Mouse (Mus musculus): ENCODE measurements at regions not wholly inside any gene's neighbourhood (a gene's known extent, or its start where the extent isn't known, plus 50 kb on each side); places are given as distances from the start of the nearest gene placed in this dataset.

DNA sequence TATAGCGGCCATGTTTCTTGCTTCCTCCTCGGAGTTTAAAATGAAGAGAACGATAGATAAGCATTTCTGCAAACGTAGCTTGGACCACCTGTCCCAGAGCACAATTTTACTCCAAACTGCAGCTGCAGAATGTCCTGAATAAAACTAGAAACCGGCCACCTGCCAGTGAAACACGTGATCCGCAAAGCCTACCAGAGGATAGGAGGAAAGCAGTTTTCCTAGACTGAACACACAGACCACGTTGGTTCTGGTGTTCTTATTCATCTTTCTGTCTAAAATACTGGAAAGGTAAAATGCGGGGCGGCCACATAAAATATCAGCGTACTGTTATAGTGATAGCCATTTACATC, 80.4 kb downstream of the Arrdc3 start:
- Histone ChIP-seq H3K4me1 (ENCODE audit: insufficient read depth) (no peaks in the 10 kb centered on the region), H3K36me3 (ENCODE audit: insufficient read depth) (no peaks in the 10 kb centered on the region), H3K4me3 (ENCODE audit: low read depth, low read length) (peak overlapping the region; percentile 41), H3K9me3 (ENCODE audit: low read depth, low read length) (no peaks in the 10 kb centered on the region), H3K27me3 (ENCODE audit: insufficient read depth, low read length) (no peaks in the 10 kb centered on the region), H3K27ac (ENCODE audit: low read depth) (peak overlapping the region; percentile 90; the same call in 1 of the 2 replicates), H3K4me2 (peak overlapping the region; percentile 77), H3K9ac (peak overlapping the region; percentile 61; the same call in 1 of the 2 replicates)
- ATAC-seq (ENCODE audit: insufficient read depth) (no peak; the same call in 1 of the 2 replicates), DNase-seq (no peak)
- TF ChIP-seq CTCF (IDR thresholded peaks at IDR 0.05; ENCODE audit: low read depth) = no peak
- 52% methylated on average over 11 of the region's 11 CpGs for WGBS

DNA sequence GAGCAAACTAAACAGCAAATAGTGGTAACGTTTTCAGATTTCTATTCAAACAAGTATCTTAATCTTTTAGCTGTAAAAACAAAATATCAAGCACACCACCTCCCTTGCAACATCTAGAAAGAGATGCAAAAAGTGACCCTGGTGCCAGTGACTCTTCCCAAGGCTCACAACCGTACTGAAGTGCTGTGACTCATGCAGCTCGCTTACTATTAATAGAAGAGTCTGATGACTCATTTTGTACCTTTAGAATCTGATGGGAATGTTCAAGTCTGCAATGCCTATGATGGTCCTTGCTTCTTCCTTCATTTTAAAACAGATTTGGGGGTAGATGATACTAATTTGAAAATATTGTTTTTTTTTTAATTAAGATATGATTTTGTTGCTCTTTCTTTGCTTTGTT, 88.5 kb downstream of the Arrdc3 start:
- ATAC-seq (ENCODE audit: insufficient read depth) = no peak
- WGBS = 63% methylated on average over 3 of the region's 3 CpGs

DNA sequence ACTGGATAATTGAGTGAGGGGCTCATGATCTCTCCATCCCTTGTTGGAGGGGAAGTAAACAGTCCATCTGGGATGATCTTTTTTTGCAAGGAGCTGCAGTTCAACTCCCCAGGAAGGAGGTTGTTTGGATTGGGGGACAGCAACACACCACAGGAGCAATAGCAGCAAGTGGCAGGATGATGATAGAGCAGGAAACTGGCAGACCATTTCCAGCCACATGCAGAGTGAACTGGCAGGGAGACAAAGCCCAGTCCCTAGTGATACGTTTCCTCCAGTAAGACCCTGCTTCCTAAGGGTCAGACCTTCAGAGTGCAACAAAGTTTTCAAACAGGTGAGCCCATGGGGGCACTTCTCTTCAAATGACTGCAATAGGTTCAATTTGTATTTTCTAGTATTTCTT, 91.2 kb downstream of the Arrdc3 start:
- no peaks in the 10 kb centered on the region for H3K27me3 ChIP-seq (ENCODE audit: insufficient read depth, low read length)
- H3K9ac ChIP-seq = no peak overlapping the region
- H3K36me3 ChIP-seq (ENCODE audit: insufficient read depth) = no peaks in the 10 kb centered on the region
- no peaks in the 10 kb centered on the region for H3K9me3 ChIP-seq (ENCODE audit: low read depth, low read length)
- ATAC-seq (ENCODE audit: insufficient read depth) = no peak
- H3K4me1 ChIP-seq (ENCODE audit: insufficient read depth) = no peaks in the 10 kb centered on the region
- no peak for TF ChIP-seq CTCF (IDR thresholded peaks at IDR 0.05; ENCODE audit: low read depth)
- H3K4me2 ChIP-seq = no peak overlapping the region
- no peak overlapping the region for H3K27ac ChIP-seq (ENCODE audit: low read depth)
- no peak overlapping the region for H3K4me3 ChIP-seq (ENCODE audit: low read depth, low read length)
- no peak for DNase-seq
- 41% methylated on average over 1 of the region's 1 CpGs for WGBS

More for the DNA sequence above, 88.5 kb downstream of the Arrdc3 start:
- H3K27ac ChIP-seq (ENCODE audit: low read depth) = no peak overlapping the region
- no peak overlapping the region for H3K9ac ChIP-seq
- H3K4me3 ChIP-seq (ENCODE audit: low read depth, low read length) = no peak overlapping the region
- no peaks in the 10 kb centered on the region for H3K27me3 ChIP-seq (ENCODE audit: insufficient read depth, low read length)
- H3K4me2 ChIP-seq = no peak overlapping the region
- no peak for TF ChIP-seq CTCF (IDR thresholded peaks at IDR 0.05; ENCODE audit: low read depth)
- H3K9me3 ChIP-seq (ENCODE audit: low read depth, low read length) = no peaks in the 10 kb centered on the region
- H3K4me1 ChIP-seq (ENCODE audit: insufficient read depth) = no peaks in the 10 kb centered on the region
- DNase-seq = no peak
- no peaks in the 10 kb centered on the region for H3K36me3 ChIP-seq (ENCODE audit: insufficient read depth)

DNA sequence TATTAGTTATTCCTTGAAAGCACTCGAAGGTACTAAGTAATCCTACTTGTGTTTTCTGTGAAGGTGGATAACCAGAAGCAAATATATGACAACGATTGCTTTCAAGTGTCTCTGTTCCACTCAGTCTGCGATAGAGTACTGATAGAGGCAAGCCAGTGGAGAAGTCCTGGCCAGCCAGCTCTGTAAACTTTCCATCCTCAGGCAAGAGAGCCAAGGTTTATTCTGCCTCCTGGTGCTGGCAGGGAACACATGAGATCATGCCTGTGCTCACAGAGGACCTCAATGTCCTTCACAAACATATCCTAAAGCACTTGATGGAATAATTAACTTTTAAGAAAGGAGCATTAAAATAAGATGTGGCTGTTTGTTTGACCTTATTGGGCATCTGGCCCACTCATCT, 94.1 kb downstream of the Arrdc3 start:
- Histone ChIP-seq H3K4me3 (ENCODE audit: low read depth, low read length) (no peak overlapping the region), H3K4me2 (no peak overlapping the region), H3K9me3 (ENCODE audit: low read depth, low read length) (no peaks in the 10 kb centered on the region), H3K4me1 (ENCODE audit: insufficient read depth) (no peaks in the 10 kb centered on the region), H3K9ac (no peak overlapping the region), H3K27me3 (ENCODE audit: insufficient read depth, low read length) (no peaks in the 10 kb centered on the region), H3K27ac (ENCODE audit: low read depth) (no peak overlapping the region), H3K36me3 (ENCODE audit: insufficient read depth) (no peaks in the 10 kb centered on the region)
- no peak for TF ChIP-seq CTCF (IDR thresholded peaks at IDR 0.05; ENCODE audit: low read depth)
- DNase-seq (no peak), ATAC-seq (ENCODE audit: insufficient read depth) (no peak)
- WGBS = 66% methylated on average over 3 of the region's 3 CpGs

DNA sequence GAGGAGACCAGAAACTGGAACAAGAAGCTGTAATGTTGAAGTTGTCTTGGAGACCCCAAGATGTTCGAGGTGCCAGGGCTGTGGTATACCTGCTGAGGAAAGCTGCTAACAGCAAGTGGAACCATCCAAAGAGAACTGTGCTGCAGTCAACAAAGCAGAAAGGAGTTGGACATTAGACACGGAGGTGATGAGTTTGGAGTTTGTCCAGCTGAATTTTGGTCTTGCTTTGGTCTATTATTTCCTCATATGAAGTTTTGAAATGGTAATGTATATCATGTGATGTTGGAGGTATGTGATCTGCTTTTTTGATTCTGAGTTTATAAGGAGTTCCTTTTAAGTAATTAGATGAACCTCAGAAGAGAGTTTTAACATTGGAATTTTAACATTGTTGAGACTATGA, 98.0 kb downstream of the Arrdc3 start:
- Histone ChIP-seq H3K27me3 (ENCODE audit: insufficient read depth, low read length) (no peaks in the 10 kb centered on the region), H3K36me3 (ENCODE audit: insufficient read depth) (no peaks in the 10 kb centered on the region), H3K27ac (ENCODE audit: low read depth) (no peak overlapping the region), H3K4me2 (no peak overlapping the region), H3K4me3 (ENCODE audit: low read depth, low read length) (no peak overlapping the region), H3K4me1 (ENCODE audit: insufficient read depth) (no peaks in the 10 kb centered on the region), H3K9me3 (ENCODE audit: low read depth, low read length) (no peaks in the 10 kb centered on the region), H3K9ac (no peak overlapping the region)
- DNase-seq = no peak
- TF ChIP-seq CTCF (IDR thresholded peaks at IDR 0.05; ENCODE audit: low read depth) = no peak
- 75% methylated on average over 2 of the region's 2 CpGs for WGBS
- ATAC-seq (ENCODE audit: insufficient read depth) = no peak

DNA sequence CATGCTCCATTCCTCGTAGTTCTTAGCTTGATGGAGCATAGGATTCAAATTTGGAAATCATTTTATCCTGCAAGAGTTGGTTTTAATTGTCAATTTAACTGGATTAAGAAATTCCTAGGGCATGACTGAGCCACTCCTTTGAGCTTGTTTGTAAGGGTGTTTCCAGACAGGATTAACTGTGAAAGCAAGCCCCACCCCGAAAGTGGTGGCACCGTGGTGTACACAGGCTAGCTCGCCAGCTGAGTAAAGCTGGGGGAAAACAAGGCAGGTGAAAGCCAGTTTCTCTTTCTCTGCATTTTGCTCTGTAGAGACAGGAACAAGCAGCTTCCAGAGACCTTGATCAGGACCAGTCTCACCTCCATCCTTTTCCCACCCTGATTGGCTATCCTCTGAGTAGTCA, 103.5 kb downstream of the Arrdc3 start:
- H3K4me3 ChIP-seq (ENCODE audit: low read depth, low read length) = no peak overlapping the region
- WGBS = 73% methylated on average over 4 of the region's 4 CpGs
- DNase-seq (no peak), ATAC-seq (ENCODE audit: insufficient read depth) (no peak; the same call in 1 of the 2 replicates)
- no peak overlapping the region for H3K9ac ChIP-seq
- no peak for TF ChIP-seq CTCF (IDR thresholded peaks at IDR 0.05; ENCODE audit: low read depth)
- no peaks in the 10 kb centered on the region for H3K4me1 ChIP-seq (ENCODE audit: insufficient read depth)
- H3K9me3 ChIP-seq (ENCODE audit: low read depth, low read length) = no peaks in the 10 kb centered on the region
- no peaks in the 10 kb centered on the region for H3K36me3 ChIP-seq (ENCODE audit: insufficient read depth)
- H3K4me2 ChIP-seq = no peak overlapping the region
- H3K27ac ChIP-seq (ENCODE audit: low read depth) = no peak overlapping the region
- H3K27me3 ChIP-seq (ENCODE audit: insufficient read depth, low read length) = no peaks in the 10 kb centered on the region

DNA sequence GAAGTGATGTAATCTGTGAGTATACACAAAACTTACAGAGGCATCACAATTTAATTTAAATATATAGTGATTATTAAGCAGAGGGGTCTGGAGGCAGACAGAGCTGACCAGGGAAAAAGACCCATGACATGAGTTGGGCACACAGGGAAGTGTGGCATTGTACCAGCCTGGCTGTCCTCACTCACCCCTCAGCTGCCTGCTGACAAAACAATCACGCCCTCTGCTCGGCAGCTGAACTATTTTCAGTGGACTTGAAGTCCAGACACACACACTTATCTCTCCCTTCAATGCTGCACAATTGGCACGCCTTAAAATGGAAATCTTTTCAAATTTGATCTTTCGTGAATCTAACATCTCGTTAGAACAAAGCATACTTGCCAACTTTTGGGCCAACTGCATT, 106.6 kb downstream of the Arrdc3 start:
- Histone ChIP-seq H3K4me3 (ENCODE audit: low read depth, low read length) (no peak overlapping the region), H3K4me2 (no peak overlapping the region), H3K9me3 (ENCODE audit: low read depth, low read length) (no peaks in the 10 kb centered on the region), H3K4me1 (ENCODE audit: insufficient read depth) (no peaks in the 10 kb centered on the region), H3K9ac (no peak overlapping the region), H3K36me3 (ENCODE audit: insufficient read depth) (no peaks in the 10 kb centered on the region), H3K27ac (ENCODE audit: low read depth) (no peak overlapping the region), H3K27me3 (ENCODE audit: insufficient read depth, low read length) (no peaks in the 10 kb centered on the region)
- ATAC-seq (ENCODE audit: insufficient read depth) (no peak), DNase-seq (peak; percentile 19)
- WGBS = 46% methylated on average over 5 of the region's 5 CpGs
- no peak for TF ChIP-seq CTCF (IDR thresholded peaks at IDR 0.05; ENCODE audit: low read depth)

DNA sequence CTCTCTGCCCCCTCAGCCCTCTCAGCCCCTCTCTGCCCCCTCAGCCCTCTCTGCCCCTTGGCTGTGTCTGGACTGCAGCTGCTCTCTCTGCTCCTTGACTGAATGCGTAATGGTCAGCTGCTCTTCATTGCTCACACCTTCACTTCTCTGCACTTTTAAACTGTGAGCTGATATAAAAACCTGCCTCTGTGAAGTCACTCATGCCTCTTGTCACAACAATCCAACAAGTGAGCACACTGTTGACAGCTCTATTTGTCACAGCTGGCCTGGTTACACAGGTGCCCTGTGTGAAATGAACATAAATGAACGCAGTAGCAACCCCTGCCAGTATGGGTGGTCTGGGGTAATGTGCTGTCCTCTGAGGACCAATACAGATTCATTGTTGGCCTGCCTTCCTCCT, 109.2 kb downstream of the Arrdc3 start:
- Histone ChIP-seq H3K4me1 (ENCODE audit: insufficient read depth) (no peaks in the 10 kb centered on the region), H3K27me3 (ENCODE audit: insufficient read depth, low read length) (no peaks in the 10 kb centered on the region), H3K27ac (ENCODE audit: low read depth) (no peak overlapping the region), H3K4me2 (no peak overlapping the region), H3K9me3 (ENCODE audit: low read depth, low read length) (no peaks in the 10 kb centered on the region), H3K9ac (no peak overlapping the region), H3K4me3 (ENCODE audit: low read depth, low read length) (no peak overlapping the region), H3K36me3 (ENCODE audit: insufficient read depth) (no peaks in the 10 kb centered on the region)
- WGBS = 32% methylated on average over 2 of the region's 2 CpGs
- DNase-seq (peak; percentile 61), ATAC-seq (ENCODE audit: insufficient read depth) (peak; percentile 93)
- no peak for TF ChIP-seq CTCF (IDR thresholded peaks at IDR 0.05; ENCODE audit: low read depth)
